Mouse (Mus musculus): ENCODE data around the gene Sbf2. TPM values are rescaled to one million over a fixed set of nuclear protein-coding genes. Genes with fewer than 3 reads are reported as not detected.
"Not testable (repeated sequence)": the region's sequence is repeated elsewhere in the genome, so short reads cannot be mapped to it uniquely, and the experiment has no call there.

Gene Sbf2
- polyA plus RNA-seq, 1 experiment from 2014 or later = 35.1 TPM

DNA sequence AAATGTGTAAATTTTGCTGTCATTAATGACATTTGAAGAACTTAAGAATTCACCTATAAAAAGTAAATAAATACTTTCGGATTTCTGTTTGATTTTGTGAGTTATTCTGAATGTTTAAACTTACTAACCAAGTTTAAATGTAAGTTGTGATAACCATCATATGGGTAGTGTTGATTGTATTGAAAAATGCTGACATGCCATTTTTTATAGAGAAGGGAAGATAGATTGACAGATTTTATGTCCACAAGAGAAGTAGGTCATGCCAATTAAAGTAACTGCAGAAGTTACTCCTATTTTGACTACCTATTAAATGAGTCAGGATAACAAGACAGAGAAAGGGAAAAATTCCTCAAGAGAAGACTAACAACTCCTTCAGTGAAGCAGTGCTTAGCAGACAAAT is 53.1 kb downstream of the Sbf2 start:
- no peak overlapping the region for H3K4me2 ChIP-seq
- WGBS = 96% methylated on average over 1 of the region's 1 CpGs
- H3K27me3 ChIP-seq = no peaks in the 10 kb centered on the region
- H3K9ac ChIP-seq (replicated peaks) = no peak overlapping the region
- H3K4me1 ChIP-seq (replicated peaks) = peaks cover 7% of the 10 kb centered on the region
- H3K9me3 ChIP-seq = no peaks in the 10 kb centered on the region
- peaks cover 9% of the 10 kb centered on the region; the same call in 1 of the 2 replicates for H3K36me3 ChIP-seq
- H3K27ac ChIP-seq = no peak overlapping the region
- no peak for ATAC-seq (ENCODE audit: insufficient number of reproducible peaks, insufficient read depth, low FRiP score, low TSS enrichment, low read depth)
- H3K4me3 ChIP-seq (replicated peaks) = no peak overlapping the region

DNA sequence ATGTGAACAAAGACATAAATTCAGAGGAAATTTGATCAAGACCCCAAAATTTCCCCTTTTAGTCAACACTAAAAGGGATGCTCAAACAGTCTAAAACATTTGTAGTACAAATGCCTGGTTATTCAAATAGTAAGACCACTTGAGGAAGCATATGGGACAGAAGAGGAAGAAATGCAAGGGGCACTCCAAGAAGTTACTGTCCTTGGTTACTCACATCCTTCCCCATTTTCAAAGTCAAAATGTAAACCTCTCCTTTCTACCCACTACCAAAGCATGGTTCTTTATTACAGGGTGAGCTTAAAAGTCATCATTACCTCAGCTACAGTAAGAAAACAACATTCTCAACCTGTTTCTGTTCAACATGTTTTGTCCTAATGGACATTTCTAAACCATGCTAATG is 57.7 kb downstream of the Sbf2 start:
- no peak overlapping the region for H3K27ac ChIP-seq
- ATAC-seq (ENCODE audit: insufficient number of reproducible peaks, insufficient read depth, low FRiP score, low TSS enrichment, low read depth) = no peak
- H3K4me3 ChIP-seq (replicated peaks) = no peak overlapping the region
- peaks cover 11% of the 10 kb centered on the region for H3K4me1 ChIP-seq (replicated peaks)
- no peaks in the 10 kb centered on the region for H3K9me3 ChIP-seq
- H3K27me3 ChIP-seq = no peaks in the 10 kb centered on the region
- H3K36me3 ChIP-seq = peaks cover 9% of the 10 kb centered on the region; the same call in 1 of the 2 replicates
- H3K9ac ChIP-seq (replicated peaks) = no peak overlapping the region
- no peak overlapping the region for H3K4me2 ChIP-seq

DNA sequence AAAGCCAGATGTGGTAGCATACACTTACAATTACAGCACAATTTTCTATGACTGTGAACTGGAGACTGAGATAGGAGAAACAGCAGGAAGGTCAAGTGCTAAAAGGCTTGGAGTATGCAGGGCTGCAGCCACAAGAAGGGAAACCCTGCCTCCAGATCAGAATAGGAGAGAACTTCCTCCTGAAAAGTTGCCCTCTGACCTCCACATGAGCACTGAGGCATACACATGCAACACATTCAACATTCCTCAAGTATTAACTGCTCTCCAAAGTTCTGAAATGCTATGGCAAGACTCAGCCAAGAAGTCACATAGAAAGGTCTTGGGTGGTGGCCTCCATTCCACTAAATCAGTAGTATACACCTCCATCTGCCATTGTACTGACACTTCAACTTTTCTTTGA is 58.5 kb downstream of the Sbf2 start:
- peaks cover 9% of the 10 kb centered on the region; the same call in 1 of the 2 replicates for H3K36me3 ChIP-seq
- no peak overlapping the region for H3K4me2 ChIP-seq
- no peak overlapping the region for H3K4me3 ChIP-seq (replicated peaks)
- no peaks in the 10 kb centered on the region for H3K9me3 ChIP-seq
- no peak overlapping the region for H3K9ac ChIP-seq (replicated peaks)
- no peaks in the 10 kb centered on the region for H3K27me3 ChIP-seq
- H3K4me1 ChIP-seq (replicated peaks) = peaks cover 11% of the 10 kb centered on the region
- no peak overlapping the region for H3K27ac ChIP-seq
- no peak for ATAC-seq (ENCODE audit: insufficient number of reproducible peaks, insufficient read depth, low FRiP score, low TSS enrichment, low read depth)

DNA sequence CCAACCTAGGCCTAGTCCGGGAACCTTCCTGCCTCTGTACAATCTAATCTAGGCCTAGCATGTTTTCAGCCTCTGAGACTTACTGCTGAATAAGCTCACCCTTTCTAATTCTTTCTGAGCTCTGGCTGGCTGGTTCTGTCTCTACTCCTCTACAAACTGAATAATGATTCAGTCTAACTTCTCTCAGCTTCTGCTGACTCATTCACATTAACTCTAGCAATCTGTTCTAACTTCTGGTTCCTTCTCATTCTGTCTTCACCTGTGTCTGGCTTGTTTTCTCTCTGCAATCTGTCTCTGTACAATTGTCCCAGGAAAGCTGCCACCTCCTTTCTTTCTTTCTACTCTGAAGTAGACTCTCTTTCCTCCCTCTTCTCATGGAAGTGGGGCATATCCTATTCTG is 59.5 kb downstream of the Sbf2 start:
- no peak overlapping the region for H3K4me2 ChIP-seq
- H3K27ac ChIP-seq = no peak overlapping the region
- H3K9me3 ChIP-seq = no peaks in the 10 kb centered on the region
- peaks cover 11% of the 10 kb centered on the region for H3K4me1 ChIP-seq (replicated peaks)
- no peaks in the 10 kb centered on the region for H3K27me3 ChIP-seq
- H3K36me3 ChIP-seq = peaks cover 9% of the 10 kb centered on the region; the same call in 1 of the 2 replicates
- no peak overlapping the region for H3K9ac ChIP-seq (replicated peaks)
- 95% methylated on average over 1 of the region's 1 CpGs for WGBS
- no peak for ATAC-seq (ENCODE audit: insufficient number of reproducible peaks, insufficient read depth, low FRiP score, low TSS enrichment, low read depth)
- no peak overlapping the region for H3K4me3 ChIP-seq (replicated peaks)

DNA sequence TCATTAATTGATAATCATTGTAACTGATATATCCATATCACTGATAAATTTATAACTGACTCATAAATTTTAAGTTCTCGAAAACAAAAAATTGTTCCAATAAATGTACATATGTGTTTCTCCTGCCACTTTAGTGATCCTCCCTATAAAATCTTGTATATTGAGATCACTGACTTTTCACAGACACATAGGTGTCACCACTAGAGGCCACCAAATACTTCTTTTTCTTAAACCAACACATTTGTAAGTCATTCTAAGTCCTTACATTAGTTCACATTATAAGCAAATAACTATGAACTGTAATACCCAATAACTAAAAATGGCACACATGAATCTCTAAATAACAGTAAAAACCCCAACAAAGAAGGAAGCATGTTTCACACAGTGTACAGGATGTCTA is 66.5 kb downstream of the Sbf2 start:
- ATAC-seq (ENCODE audit: insufficient number of reproducible peaks, insufficient read depth, low FRiP score, low TSS enrichment, low read depth) = no peak
- WGBS = 88% methylated on average over 1 of the region's 1 CpGs
- Histone ChIP-seq H3K9ac (replicated peaks) (no peak overlapping the region), H3K4me2 (no peak overlapping the region), H3K27me3 (no peaks in the 10 kb centered on the region), H3K36me3 (no peaks in the 10 kb centered on the region), H3K27ac (no peak overlapping the region), H3K9me3 (no peaks in the 10 kb centered on the region), H3K4me1 (replicated peaks) (no peaks in the 10 kb centered on the region), H3K4me3 (replicated peaks) (no peak overlapping the region)

DNA sequence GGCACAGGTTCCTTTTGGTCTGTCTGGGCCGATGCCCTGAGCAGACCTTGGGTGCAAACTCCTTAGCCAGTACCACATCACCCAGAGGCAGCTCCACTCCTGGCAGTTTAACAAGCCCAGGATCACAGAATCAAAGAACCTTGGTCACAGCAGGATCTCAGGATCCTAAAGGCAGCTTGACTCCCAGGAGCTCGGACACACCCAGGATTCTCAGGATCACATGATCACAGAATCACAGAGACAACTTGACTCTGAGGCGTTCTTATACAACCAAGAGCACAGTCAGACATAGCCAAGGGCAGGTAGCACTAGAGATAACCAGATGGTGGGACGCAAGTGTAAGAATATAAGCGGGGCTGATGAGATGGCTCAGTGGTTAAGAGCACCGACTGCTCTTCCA is 71.4 kb downstream of the Sbf2 start:
- Histone ChIP-seq H3K4me1 (replicated peaks) (no peaks in the 10 kb centered on the region), H3K4me2 (no peak overlapping the region), H3K27me3 (no peaks in the 10 kb centered on the region), H3K9ac (replicated peaks) (no peak overlapping the region), H3K4me3 (replicated peaks) (no peak overlapping the region), H3K27ac (no peak overlapping the region), H3K36me3 (no peaks in the 10 kb centered on the region), H3K9me3 (no peaks in the 10 kb centered on the region)
- ATAC-seq (ENCODE audit: insufficient number of reproducible peaks, insufficient read depth, low FRiP score, low TSS enrichment, low read depth) = no peak
- WGBS = 85% methylated on average over 6 of the region's 6 CpGs

DNA sequence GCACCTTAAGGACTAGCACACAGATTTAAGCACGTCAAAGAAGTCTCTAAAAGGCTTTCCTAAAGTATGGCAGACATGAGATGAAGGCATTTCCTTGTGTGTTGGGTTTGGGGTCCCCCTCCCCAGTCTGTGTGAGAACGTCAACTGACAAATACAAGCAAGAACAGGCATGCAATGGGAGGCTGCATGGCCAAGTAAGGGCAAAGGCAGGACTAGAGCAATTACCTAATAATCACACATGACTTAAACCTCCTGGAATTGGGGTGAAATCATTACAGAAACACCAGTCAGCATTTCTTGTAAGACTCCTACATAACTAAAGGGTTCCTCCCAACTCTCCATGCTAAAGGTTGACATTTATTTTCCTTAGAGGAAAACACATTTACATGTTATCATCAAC is 75.5 kb downstream of the Sbf2 start:
- H3K4me1 ChIP-seq (replicated peaks) = no peaks in the 10 kb centered on the region
- H3K4me2 ChIP-seq = no peak overlapping the region
- H3K9me3 ChIP-seq = no peaks in the 10 kb centered on the region
- H3K36me3 ChIP-seq = no peaks in the 10 kb centered on the region
- H3K27me3 ChIP-seq = no peaks in the 10 kb centered on the region
- no peak overlapping the region for H3K9ac ChIP-seq (replicated peaks)
- WGBS = 54% methylated on average over 2 of the region's 2 CpGs
- no peak for ATAC-seq (ENCODE audit: insufficient number of reproducible peaks, insufficient read depth, low FRiP score, low TSS enrichment, low read depth)
- no peak overlapping the region for H3K4me3 ChIP-seq (replicated peaks)
- no peak overlapping the region for H3K27ac ChIP-seq

DNA sequence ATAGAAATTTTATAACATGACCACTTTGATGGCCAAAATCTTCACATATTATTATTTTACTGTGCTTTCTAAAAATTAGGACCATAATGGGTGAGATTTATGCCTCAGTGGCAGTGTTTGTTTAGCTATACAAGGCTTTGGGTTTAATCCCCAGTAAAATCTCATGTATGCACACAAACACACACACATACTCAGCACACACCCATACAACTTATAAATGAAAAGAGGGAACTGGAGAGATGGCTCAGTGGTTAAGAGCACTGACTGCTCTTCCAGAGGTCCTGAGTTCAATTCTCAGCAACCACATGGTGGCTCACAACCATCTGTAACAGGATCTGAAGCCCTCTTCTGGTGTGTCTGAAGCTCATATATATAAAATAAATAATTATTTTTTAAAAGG is 84.4 kb downstream of the Sbf2 start:
- not testable (repeated sequence) for H3K9ac ChIP-seq (replicated peaks)

DNA sequence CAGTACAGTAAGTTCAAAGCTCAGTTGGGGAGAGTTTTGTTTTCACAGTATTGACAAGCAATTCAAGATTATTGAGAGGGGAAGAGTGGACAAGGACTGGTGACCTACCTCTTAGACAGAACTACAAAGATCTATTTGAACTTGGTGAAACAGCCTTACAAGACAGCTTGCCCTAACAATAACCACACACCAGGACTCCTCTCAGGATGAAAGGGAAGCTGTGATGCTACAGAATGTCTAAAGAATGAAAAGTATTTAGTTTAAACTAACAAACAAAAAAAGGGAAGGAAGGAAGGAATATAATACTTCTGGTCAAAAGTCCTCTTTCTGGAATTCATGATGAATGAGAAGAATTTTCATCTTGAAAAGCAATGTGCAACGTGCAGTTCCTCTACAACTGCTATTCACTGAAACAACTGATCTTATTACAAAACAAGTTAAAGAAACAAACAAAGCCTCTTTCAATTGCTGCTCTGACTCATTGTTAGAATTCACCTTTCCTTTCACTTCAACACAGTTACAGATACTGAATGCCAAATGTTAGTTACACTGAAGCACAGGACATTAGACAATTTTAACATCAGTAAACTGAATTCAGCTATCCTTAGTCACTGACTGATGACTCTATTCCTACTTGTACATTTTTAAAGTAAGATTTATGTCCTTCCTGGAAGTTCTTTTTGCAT is 89.5 kb downstream of the Sbf2 start:
- Histone ChIP-seq H3K4me3 (replicated peaks) (no peak overlapping the region), H3K27ac (no peak overlapping the region), H3K36me3 (no peaks in the 10 kb centered on the region), H3K4me1 (replicated peaks) (peaks cover 12% of the 10 kb centered on the region), H3K4me2 (no peak overlapping the region), H3K27me3 (no peaks in the 10 kb centered on the region), H3K9me3 (no peaks in the 10 kb centered on the region), H3K9ac (replicated peaks) (no peak overlapping the region)
- no peak for ATAC-seq (ENCODE audit: insufficient number of reproducible peaks, insufficient read depth, low FRiP score, low TSS enrichment, low read depth)
- 43% methylated on average over 1 of the region's 1 CpGs for WGBS

More for the DNA sequence above, 84.4 kb downstream of the Sbf2 start:
- not testable (repeated sequence) for H3K36me3 ChIP-seq; H3K27ac ChIP-seq; H3K4me3 ChIP-seq (replicated peaks); H3K4me2 ChIP-seq; ATAC-seq (ENCODE audit: insufficient number of reproducible peaks, insufficient read depth, low FRiP score, low TSS enrichment, low read depth); H3K27me3 ChIP-seq; H3K4me1 ChIP-seq (replicated peaks); H3K9me3 ChIP-seq

DNA sequence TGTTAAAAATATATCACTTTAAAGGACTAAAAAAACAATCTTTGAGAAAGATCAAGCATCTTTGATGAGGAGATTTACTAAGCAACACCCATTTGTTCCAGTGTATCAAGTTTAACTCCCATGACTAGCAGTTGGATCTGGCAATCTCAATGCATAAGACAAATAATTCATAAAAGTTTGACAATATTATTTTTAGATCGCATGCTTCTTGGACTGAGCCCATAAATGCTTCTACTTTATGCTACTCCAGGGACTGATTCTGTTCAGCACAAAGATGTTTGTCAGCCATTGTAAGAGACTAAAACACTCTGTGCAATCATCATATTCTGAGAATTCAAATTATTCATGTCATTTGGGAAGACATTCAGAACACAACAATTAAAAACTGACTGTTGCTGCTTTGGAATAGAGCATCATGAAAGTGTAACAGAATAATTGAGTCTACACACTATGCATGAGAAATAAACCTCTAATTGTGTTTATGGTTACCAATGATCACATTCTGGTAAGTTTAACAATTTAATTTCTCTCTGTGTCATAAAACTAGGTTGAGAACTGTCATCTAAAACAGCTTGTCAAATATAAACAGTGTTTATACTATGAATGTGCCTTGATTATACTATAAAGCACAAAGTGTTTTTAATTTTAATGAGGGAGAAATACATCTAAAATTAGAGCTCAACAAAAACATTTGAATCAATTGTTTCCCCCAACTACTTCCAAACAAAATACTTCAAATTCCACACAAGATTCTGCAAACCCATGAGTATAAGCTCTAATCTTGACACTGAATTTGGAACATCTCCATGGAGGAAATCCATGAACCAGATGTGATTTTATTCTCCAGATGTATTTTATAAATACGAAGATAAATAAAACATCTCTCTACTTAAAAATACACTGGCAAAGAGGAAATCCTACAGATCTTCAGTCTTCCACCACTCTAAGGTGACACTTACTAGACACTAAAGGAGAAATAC is 98.2 kb downstream of the Sbf2 start:
- H3K9ac ChIP-seq (replicated peaks) = no peak overlapping the region
- no peak overlapping the region for H3K4me2 ChIP-seq
- H3K27ac ChIP-seq = no peak overlapping the region
- H3K4me1 ChIP-seq (replicated peaks) = no peaks in the 10 kb centered on the region
- H3K4me3 ChIP-seq (replicated peaks) = no peak overlapping the region
- no peaks in the 10 kb centered on the region for H3K9me3 ChIP-seq
- no peaks in the 10 kb centered on the region for H3K27me3 ChIP-seq
- 84% methylated on average over 2 of the region's 2 CpGs for WGBS
- H3K36me3 ChIP-seq = no peaks in the 10 kb centered on the region
- no peak for ATAC-seq (ENCODE audit: insufficient number of reproducible peaks, insufficient read depth, low FRiP score, low TSS enrichment, low read depth)

DNA sequence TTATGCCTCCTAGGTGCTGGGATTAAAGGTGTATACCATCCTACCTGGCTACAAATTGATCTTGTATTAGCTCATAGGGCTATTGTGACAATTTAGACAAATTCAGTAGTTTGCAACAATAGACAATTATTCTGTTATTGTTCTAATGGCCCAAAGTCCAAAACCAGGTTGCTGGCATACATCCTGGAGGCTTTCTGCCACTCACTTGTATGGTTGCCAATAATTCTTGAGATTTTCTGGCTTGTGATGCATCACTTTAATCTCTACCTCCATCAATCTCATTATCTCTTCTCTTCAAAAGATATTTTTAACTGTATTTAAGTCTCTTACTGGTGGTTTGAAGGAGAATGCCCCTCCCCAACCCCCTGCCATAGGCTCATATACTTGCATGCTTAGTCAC is 100.6 kb downstream of the Sbf2 start:
- H3K27ac ChIP-seq = no peak overlapping the region
- H3K4me1 ChIP-seq (replicated peaks) = no peaks in the 10 kb centered on the region
- no peaks in the 10 kb centered on the region for H3K36me3 ChIP-seq
- H3K27me3 ChIP-seq = no peaks in the 10 kb centered on the region
- H3K9me3 ChIP-seq = no peaks in the 10 kb centered on the region
- H3K9ac ChIP-seq (replicated peaks) = no peak overlapping the region
- no peak for ATAC-seq (ENCODE audit: insufficient number of reproducible peaks, insufficient read depth, low FRiP score, low TSS enrichment, low read depth)
- no peak overlapping the region for H3K4me2 ChIP-seq
- no peak overlapping the region for H3K4me3 ChIP-seq (replicated peaks)

Measured in limb, embryonic 12.5 days (tissue).